Mouse (Mus musculus) fat pad, adult 2 months (tissue): ENCODE measurements around the gene Gm11985.

Experiments used
- DNase-seq: peaks from one replicate; pipeline ENCODE4 v3.0.0-alpha.2; 2011; ENCODE audit warnings: low read depth, low spot score; ENCODE audit errors: extremely low read depth

Gm11985 gene

DNA sequence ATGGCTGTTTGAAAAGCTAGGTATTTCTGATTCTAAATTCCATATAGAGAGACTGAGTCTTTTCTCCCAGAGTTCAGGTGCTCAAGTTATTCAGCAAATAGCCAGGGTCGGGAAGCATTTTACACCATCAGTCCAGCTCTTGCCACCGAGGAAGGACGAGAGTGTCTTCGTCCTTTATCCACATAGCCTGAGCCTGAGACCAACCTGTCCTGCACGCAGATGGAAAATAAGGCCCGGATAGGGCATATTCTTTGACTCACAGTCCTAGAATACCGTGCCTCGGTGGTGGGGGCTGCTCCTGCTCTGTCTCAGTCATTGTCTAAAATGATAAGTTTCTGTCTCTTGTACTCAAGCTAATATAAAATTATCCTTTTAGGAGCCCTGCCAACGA lies 12.0 kb upstream of the Gm11985 start:
- DNase-seq, result no peak

- no peak for DNase-seq
Observed at GRCm38 (mm10) chr11:7199736-7200392, 11.5 kb upstream of the Gm11985 start.

GRCm38 (mm10) chr11:7198481-7199256 lies 10.3 kb upstream of the Gm11985 start:
- no peak for DNase-seq

DNA sequence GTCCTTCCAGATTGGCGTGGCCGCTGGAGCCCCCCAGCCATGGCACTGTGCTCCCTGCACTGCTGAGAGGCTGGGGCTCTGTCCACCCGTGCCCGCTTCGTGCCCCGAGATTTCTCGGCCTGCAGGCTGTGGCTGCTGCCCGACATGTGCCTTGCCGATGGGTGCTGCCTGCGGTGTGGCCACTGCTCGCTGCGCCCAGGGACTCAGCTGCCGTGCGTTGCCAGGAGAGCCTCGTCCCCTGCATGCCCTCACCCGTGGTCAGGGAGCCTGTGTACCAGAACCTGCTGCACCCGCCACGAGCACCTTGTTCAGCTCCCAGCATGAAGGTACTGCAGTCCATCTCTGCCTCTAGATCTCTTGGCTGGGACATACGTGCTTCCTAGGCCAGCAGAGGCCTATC lies 9.6 kb upstream of the Gm11985 start:
- no peak for DNase-seq

- DNase-seq, result no peak
Observed at GRCm38 (mm10) chr11:7197491-7197941, 9.1 kb upstream of the Gm11985 start, which contains the start of gene Igfbp1. Gene Igfbp1, plus strand, starts transcription at chr11:7197782.

GRCm38 (mm10) chr11:7195312-7195685 lies 6.9 kb upstream of the Gm11985 start:
- no peak for DNase-seq

- no peak for DNase-seq
Observed at GRCm38 (mm10) chr11:7194432-7195311, 6.3 kb upstream of the Gm11985 start.

DNA sequence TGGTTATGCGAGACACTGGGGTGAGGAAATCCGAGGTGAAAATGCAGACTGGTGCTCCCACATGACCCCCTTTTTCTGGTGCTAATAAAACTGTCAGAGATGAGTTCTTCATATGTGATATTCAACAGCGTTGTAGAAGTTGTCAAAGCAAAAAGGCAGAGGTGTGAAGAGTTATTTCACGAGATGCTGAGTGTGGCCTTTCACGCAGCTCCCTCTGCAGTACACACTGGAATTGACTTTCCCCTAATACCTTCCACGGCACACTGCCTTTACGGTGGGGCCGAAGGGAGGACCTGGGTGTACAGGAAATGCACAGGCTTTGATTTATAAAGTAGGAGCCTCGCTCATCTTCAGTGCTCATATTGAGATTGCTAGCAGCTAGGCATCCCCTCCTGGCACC lies 4.8 kb upstream of the Gm11985 start:
- no peak for DNase-seq

DNA sequence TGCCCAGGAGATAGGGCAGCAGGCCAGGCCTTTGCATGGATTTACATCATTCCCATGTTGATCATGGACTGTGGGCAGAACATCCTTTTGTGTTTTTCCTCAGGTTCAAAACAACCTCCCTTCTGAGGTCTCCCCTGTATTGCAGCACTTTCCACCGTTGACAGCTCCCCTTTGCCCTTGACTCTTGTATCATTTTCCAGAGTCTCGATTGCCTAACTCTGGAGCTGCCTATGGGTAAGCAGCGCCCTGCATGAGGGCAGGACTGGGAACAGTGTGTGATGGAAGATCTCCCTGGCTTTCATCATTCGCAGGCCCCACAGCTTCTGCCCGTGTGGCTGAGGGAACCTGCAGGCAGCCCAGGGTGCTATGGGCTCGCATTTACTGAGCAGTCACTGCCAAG lies 4.3 kb upstream of the Gm11985 start:
- DNase-seq, result no peak

DNA sequence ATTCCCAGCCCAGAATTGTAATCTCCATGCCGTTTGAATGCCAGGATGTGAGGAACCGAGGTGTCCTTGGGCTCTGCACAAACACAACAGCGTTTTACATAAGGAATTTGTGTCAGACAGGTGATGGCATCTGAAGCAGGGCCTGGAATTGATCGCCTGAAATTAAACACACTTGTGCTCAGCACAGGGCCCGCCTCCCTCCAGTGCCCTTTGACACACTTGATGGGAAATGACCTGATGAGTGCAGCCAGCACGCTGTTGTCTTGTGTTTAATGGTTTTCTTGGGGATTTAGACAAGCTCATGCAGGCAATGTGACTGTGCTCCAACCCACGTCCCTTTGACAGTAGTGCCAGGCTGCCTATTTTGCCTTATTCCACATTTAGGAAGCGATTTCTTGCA lies 897 bp downstream of the Gm11985 start:
- DNase-seq, result no peak

DNA sequence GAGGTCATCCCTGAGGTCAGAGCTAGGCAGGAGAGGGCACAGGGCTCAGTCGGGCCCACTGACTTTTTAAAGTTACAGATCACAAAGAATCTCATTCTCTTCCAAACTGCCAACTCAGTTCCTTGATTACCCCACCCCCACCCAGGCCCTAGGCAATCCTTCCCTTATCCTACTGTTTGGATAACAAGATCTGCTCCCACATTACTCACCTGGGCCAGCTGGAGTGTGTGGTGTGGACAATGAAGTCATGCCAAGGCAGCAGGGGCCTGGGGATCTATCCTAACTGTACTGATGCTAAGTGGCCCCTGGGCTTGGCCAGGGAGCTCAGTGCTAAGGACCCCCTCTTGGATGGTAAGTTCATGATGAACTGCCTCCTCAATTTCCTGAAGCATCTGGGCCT lies 3.9 kb downstream of the Gm11985 start:
- DNase-seq, result no peak

GRCm38 (mm10) chr11:7182409-7183042 lies 5.8 kb downstream of the Gm11985 start:
- no peak for DNase-seq

GRCm38 (mm10) chr11:7179276-7179675 lies 9.1 kb downstream of the Gm11985 start:
- no peak for DNase-seq

DNA sequence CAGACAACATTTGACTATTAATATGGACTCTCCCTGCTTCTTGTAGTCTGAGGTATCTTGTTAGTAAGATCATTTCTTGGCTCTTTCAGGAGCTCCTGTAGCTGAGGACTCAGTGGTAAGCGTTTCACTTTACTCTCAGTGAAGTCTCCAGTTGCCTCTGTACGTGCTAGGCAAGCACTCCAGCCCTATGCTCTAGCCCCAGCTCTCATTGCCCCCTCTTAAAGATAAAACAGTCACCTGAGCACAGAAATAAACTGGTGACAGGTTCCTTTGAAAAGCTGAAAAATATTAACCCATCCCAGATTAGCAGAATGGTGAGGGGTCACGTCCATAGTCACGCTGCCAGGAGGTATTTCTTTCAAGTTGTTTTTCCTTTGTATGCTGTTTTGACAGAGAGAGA lies 9.6 kb downstream of the Gm11985 start:
- no peak for DNase-seq

- DNase-seq, result no peak
Observed at GRCm38 (mm10) chr11:7173664-7174063, 14.7 kb downstream of the Gm11985 start.

DNA sequence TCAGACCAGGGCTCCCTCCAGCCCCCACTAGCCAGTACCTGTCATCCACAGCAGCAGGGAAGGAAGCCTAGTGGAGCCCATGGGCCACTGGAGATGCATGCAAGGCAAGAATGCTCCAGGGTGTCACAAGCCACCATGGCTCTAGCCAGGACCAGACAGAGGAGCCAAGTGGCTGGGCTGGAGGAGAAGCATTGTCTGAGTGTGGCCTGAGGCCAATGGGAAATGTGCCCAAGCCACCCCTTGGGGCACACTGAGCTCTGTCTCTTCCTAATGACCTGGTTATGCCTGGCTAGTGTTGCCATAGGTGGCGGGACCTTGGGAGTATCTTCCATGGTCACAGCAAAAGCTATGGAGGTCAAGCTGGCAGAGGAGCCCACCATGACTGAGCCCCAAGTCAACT lies 18.7 kb downstream of the Gm11985 start:
- no peak for DNase-seq

- DNase-seq, result no peak
Observed at GRCm38 (mm10) chr11:7164416-7164815, 24.0 kb downstream of the Gm11985 start.

GRCm38 (mm10) chr11:7161502-7162174 lies 26.7 kb downstream of the Gm11985 start:
- no peak for DNase-seq

DNA sequence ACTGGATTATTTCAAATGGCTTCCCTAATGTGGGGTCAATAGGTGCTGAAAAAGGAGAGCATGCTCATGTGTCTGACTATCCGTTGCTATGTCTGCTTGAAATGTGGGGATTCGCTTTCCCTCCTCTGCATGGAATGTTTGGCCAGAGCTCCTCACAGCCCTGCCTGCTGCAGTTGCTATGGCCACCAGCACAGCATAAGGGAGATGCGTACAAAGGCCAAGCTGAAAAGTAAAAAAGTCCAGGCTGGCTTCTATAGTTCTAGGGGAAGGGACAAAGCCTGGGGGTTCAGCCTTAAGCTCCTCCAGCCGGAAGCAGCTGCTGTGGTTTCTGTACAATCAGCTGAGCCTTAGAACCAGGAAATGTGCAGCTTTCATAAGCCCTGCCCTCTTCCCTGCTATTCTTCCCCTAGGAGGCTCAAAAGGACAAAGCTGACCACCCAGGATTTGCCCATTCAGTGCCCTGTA lies 27.7 kb downstream of the Gm11985 start:
- no peak for DNase-seq

DNA sequence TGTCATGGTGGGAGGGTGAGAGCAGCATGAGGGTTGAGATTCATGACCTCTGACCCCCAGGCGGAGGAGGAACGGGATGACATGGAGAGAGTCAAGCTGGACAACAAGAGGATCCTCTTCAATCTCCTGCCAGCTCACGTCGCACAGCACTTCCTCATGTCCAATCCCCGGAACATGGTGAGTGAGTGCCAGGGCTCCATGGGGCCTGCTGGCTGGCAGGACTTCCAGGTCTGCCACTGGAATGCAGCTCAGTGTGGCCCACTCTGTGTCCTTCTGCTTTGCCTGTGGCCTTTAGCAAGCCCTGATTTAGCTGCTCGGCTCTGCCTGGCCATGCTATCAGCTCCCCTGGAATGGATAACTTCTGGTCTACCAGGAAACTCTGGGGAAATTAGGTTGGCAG lies 28.2 kb downstream of the Gm11985 start:
- no peak for DNase-seq
